Mouse (Mus musculus): ENCODE data around the gene Rpl6.
"Not testable (repeated sequence)": the region's sequence is repeated elsewhere in the genome, so short reads cannot be mapped to it uniquely, and the experiment has no call there.

Rpl6 gene

GRCm38 (mm10) chr5:121224856-121225255 is 20.6 kb downstream of the Rpl6 start:
- DNase-seq (ENCODE audit: low read depth, low spot score) = no peak

GRCm38 (mm10) chr5:121225854-121226253 is 21.6 kb downstream of the Rpl6 start:
- DNase-seq (ENCODE audit: low read depth, low spot score) = no peak

GRCm38 (mm10) chr5:121226406-121226805 is 22.1 kb downstream of the Rpl6 start:
- no peak for DNase-seq (ENCODE audit: low read depth, low spot score)

- DNase-seq (ENCODE audit: low read depth, low spot score) = no peak
Observed at GRCm38 (mm10) chr5:121226845-121227244, 22.6 kb downstream of the Rpl6 start.

- not testable (repeated sequence) for DNase-seq (ENCODE audit: low read depth, low spot score)
Observed at GRCm38 (mm10) chr5:121227330-121227729, 23.0 kb downstream of the Rpl6 start.

- no peak for DNase-seq (ENCODE audit: low read depth, low spot score)
Observed at GRCm38 (mm10) chr5:121229182-121229581, 24.9 kb downstream of the Rpl6 start.

- no peak for DNase-seq (ENCODE audit: low read depth, low spot score)
Observed at GRCm38 (mm10) chr5:121230811-121231210, 26.5 kb downstream of the Rpl6 start.

GRCm38 (mm10) chr5:121232789-121233188 is 28.5 kb downstream of the Rpl6 start:
- no peak for DNase-seq (ENCODE audit: low read depth, low spot score)

- no peak for DNase-seq (ENCODE audit: low read depth, low spot score)
Observed at GRCm38 (mm10) chr5:121233726-121234125, 29.4 kb downstream of the Rpl6 start.

GRCm38 (mm10) chr5:121236171-121236570 is 31.9 kb downstream of the Rpl6 start:
- no peak for DNase-seq (ENCODE audit: low read depth, low spot score)

GRCm38 (mm10) chr5:121238208-121238607 is 33.9 kb downstream of the Rpl6 start:
- DNase-seq (ENCODE audit: low read depth, low spot score) = no peak

- no peak for DNase-seq (ENCODE audit: low read depth, low spot score)
Observed at GRCm38 (mm10) chr5:121239846-121240245, 35.6 kb downstream of the Rpl6 start.

- DNase-seq (ENCODE audit: low read depth, low spot score) = no peak
Observed at GRCm38 (mm10) chr5:121241182-121241581, 36.9 kb downstream of the Rpl6 start.

GRCm38 (mm10) chr5:121242261-121242660 is 38.0 kb downstream of the Rpl6 start:
- no peak for DNase-seq (ENCODE audit: low read depth, low spot score)

- no peak for DNase-seq (ENCODE audit: low read depth, low spot score)
Observed at GRCm38 (mm10) chr5:121242701-121243100, 38.4 kb downstream of the Rpl6 start.

- no peak for DNase-seq (ENCODE audit: low read depth, low spot score)
Observed at GRCm38 (mm10) chr5:121243676-121244364, 39.5 kb downstream of the Rpl6 start.

GRCm38 (mm10) chr5:121244365-121244731 is 40.1 kb downstream of the Rpl6 start:
- no peak for DNase-seq (ENCODE audit: low read depth, low spot score)

GRCm38 (mm10) chr5:121245201-121245600 is 40.9 kb downstream of the Rpl6 start:
- DNase-seq (ENCODE audit: low read depth, low spot score) = no peak

- no peak for DNase-seq (ENCODE audit: low read depth, low spot score)
Observed at GRCm38 (mm10) chr5:121248766-121249394, 44.6 kb downstream of the Rpl6 start.

- no peak for DNase-seq (ENCODE audit: low read depth, low spot score)
Observed at GRCm38 (mm10) chr5:121249693-121250092, 45.4 kb downstream of the Rpl6 start.

- DNase-seq (ENCODE audit: low read depth, low spot score) = no peak
Observed at GRCm38 (mm10) chr5:121251813-121252212, 47.5 kb downstream of the Rpl6 start.

- DNase-seq (ENCODE audit: low read depth, low spot score) = no peak
Observed at GRCm38 (mm10) chr5:121253816-121254497, 49.7 kb downstream of the Rpl6 start.

GRCm38 (mm10) chr5:121254977-121255376 is 50.7 kb downstream of the Rpl6 start:
- no peak for DNase-seq (ENCODE audit: low read depth, low spot score)
